Mouse (Mus musculus) monocyte, adult 2 months (primary cell): ENCODE results near the gene Zfp566.
A peak's percentile ranks its signal among the peaks of the same experiment; 100 is the strongest.

Experiments used
- DNase-seq, 2 experiments: peaks; one replicate each; pipeline ENCODE4 v3.0.0; 2022; ENCODE audit warnings: low spot score in 2 of 2, low read depth in 1 of 2

The Zfp566 gene

GRCm38 (mm10) chr7:30060341-30060740 lies 30.0 kb downstream of the Zfp566 start:
- no peak for DNase-seq

GRCm38 (mm10) chr7:30053591-30053990 lies 36.7 kb downstream of the Zfp566 start:
- DNase-seq: no peak

GRCm38 (mm10) chr7:30050882-30051548 lies 39.3 kb downstream of the Zfp566 start, which contains the start of gene Zfp14:
Zfp14 (minus strand) TSS chr7:30051380.
- peak; percentile 42 to 56 for DNase-seq

- no peak for DNase-seq
Measured at GRCm38 (mm10) chr7:30048126-30048525, 42.2 kb downstream of the Zfp566 start.

- DNase-seq: no peak
Measured at GRCm38 (mm10) chr7:30044354-30044753, 46.0 kb downstream of the Zfp566 start.

GRCm38 (mm10) chr7:30034331-30034730 lies 56.0 kb downstream of the Zfp566 start:
- no peak for DNase-seq

- DNase-seq: no peak
Measured at GRCm38 (mm10) chr7:30031379-30031778, 58.9 kb downstream of the Zfp566 start.

- no peak for DNase-seq
Measured at GRCm38 (mm10) chr7:30030677-30031076, 59.6 kb downstream of the Zfp566 start.

- DNase-seq: no peak
Measured at GRCm38 (mm10) chr7:30028572-30028971, 61.8 kb downstream of the Zfp566 start.
